Mouse (Mus musculus): ENCODE results near the gene Sspn. TPM values are rescaled to one million over a fixed set of nuclear protein-coding genes. Genes with fewer than 3 reads are reported as not detected.

The Sspn gene
- polyA plus RNA-seq, 1 experiment from 2014 or later: 3.1 TPM

DNA sequence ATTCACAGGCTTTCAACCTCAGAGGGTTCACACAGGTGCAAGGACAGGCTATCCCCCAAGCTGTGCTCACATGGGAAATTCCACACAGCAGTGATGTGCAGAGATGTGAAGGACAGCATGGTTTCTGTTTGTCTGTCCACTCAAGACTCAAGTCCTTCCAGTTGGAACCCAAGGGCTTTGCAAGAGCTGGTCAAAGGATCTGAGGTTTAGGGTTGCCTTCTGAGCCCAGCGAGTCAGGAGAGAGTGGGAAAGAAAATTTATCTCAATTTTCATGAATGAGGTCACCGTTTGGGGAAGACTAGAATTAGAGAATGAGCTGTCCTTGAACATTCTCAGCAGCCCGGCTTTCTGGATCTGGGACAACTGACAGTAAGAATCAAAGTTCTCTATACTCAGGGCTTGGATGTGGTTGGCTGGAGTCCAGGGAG is 72.7 kb downstream of the Sspn start:
- Histone ChIP-seq H3K9ac (ENCODE audit: low read length) (no peak overlapping the region), H3K27me3 (ENCODE audit: control insufficient read depth, insufficient read depth, low read length) (no peaks in the 10 kb centered on the region), H3K4me3 (ENCODE audit: low read depth, low read length) (no peak overlapping the region), H3K4me2 (no peak overlapping the region), H3K9me3 (ENCODE audit: control insufficient read depth, low read length) (no peaks in the 10 kb centered on the region), H3K4me1 (ENCODE audit: control insufficient read depth, insufficient read depth, low read length) (no peaks in the 10 kb centered on the region), H3K27ac (ENCODE audit: low read depth, low read length) (no peak overlapping the region), H3K36me3 (ENCODE audit: control insufficient read depth, insufficient read depth, low read length) (no peaks in the 10 kb centered on the region)
- ATAC-seq (ENCODE audit: low FRiP score) (no peak), DNase-seq (ENCODE audit: low spot score, missing footprints) (no peak)
- 85% methylated on average over 3 of the region's 3 CpGs for WGBS

DNA sequence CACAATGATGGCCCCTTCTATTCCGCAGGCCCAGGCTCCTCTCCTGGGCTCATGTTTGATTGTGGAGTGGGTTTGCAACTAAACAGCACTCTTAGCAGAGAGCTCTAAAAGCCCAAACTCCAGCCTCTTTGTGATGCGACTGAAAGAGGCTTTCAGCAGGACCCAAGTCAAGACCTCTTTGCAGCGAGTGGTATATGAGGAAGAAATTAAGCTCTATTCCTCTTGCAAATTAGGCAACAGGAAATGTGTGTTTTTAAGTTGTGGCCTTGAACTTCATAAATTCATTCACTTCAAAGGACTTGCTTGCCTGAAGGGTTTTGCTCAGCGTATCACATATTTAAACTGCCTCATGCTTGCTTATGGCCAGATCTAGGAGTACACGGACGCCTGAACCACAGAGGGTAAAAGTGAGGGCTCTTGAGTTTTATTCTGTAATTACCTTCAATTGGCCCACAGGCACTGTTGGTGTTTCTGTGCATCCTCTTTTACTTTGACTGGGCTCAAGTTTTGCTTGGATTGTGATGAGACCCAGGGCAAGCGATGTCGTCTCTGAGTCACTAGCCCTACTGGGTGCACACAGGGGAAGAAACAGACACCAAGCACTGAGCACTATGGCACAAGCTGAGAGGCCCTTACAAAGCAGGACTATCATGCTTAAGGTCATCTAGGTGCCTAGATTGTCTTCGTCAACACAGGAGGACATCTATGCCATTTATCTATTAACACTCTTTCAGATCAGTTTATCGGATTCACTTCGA is 73.9 kb downstream of the Sspn start:
- no peak overlapping the region for H3K4me2 ChIP-seq
- H3K27me3 ChIP-seq (ENCODE audit: control insufficient read depth, insufficient read depth, low read length): no peaks in the 10 kb centered on the region
- H3K4me1 ChIP-seq (ENCODE audit: control insufficient read depth, insufficient read depth, low read length): 0 out of 2 replicates have a peak, but pooled peaks cover 2% of the 10 kb centered on the region
- no peaks in the 10 kb centered on the region for H3K9me3 ChIP-seq (ENCODE audit: control insufficient read depth, low read length)
- DNase-seq (ENCODE audit: low spot score, missing footprints): no peak
- WGBS: 89% methylated on average over 11 of the region's 11 CpGs
- H3K27ac ChIP-seq (ENCODE audit: low read depth, low read length): no peak overlapping the region
- no peaks in the 10 kb centered on the region for H3K36me3 ChIP-seq (ENCODE audit: control insufficient read depth, insufficient read depth, low read length)
- no peak overlapping the region for H3K4me3 ChIP-seq (ENCODE audit: low read depth, low read length)
- no peak overlapping the region for H3K9ac ChIP-seq (ENCODE audit: low read length)
- ATAC-seq (ENCODE audit: low FRiP score): no peak

DNA sequence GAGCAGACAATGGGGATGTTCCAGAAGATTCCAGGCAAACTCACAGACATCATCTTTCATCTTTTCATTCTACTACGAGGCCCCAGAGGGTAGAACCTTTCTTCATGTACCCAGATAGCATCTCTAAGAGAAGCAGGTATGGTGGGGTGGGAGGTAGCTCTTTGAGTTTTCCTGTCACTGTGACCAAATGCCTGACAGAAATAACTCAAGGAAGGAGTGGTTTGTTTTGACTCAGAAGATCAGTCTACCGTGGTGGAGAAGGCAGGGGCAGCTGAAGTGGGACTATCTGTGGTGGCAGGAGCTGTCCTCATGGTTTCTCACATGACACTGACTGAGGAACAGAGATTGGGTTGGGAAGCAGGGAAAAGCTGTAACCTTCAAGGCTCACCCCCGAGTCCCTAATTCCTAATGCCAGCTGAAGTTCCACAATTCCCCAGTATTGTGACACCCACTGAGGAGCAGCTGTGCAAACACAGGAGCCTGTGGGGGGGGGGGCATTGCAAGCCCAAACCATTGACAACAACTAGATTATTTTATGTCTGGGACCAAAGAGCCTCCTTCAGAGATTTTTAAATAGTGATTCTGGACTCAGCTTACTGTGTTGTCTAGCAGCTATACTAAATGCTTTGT is 74.6 kb downstream of the Sspn start:
- H3K27ac ChIP-seq (ENCODE audit: low read depth, low read length): no peak overlapping the region
- H3K4me3 ChIP-seq (ENCODE audit: low read depth, low read length): no peak overlapping the region
- 60% methylated on average over 3 of the region's 3 CpGs for WGBS
- no peak overlapping the region for H3K9ac ChIP-seq (ENCODE audit: low read length)
- no peaks in the 10 kb centered on the region for H3K27me3 ChIP-seq (ENCODE audit: control insufficient read depth, insufficient read depth, low read length)
- no peak overlapping the region for H3K4me2 ChIP-seq
- no peaks in the 10 kb centered on the region for H3K36me3 ChIP-seq (ENCODE audit: control insufficient read depth, insufficient read depth, low read length)
- 0 out of 2 replicates have a peak, but pooled peaks cover 2% of the 10 kb centered on the region for H3K4me1 ChIP-seq (ENCODE audit: control insufficient read depth, insufficient read depth, low read length)
- peak; percentile 56; the same call in 1 of the 2 replicates for ATAC-seq (ENCODE audit: low FRiP score)
- no peaks in the 10 kb centered on the region for H3K9me3 ChIP-seq (ENCODE audit: control insufficient read depth, low read length)
- no peak for DNase-seq (ENCODE audit: low spot score, missing footprints)

DNA sequence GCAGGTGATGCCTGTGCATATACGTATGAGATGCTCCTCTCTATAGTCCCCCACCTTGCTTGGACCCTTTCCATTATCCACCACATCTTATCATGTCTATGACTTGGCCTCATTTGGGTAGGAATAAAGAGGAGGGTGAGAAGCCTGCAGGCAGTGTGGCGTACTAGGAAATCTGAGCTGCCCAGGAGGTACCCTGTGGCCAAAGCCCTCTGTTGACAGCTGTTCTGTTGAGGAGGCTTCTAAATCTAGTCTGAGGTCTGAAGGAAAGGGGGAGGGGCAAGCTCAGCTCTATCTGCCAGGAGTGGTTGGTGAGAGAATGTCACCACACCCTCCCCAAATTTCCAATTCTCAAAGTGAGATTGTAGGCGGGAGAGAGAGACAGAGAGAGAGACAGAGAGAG is 75.3 kb downstream of the Sspn start:
- Histone ChIP-seq H3K27ac (ENCODE audit: low read depth, low read length) (no peak overlapping the region), H3K4me2 (no peak overlapping the region), H3K9me3 (ENCODE audit: control insufficient read depth, low read length) (no peaks in the 10 kb centered on the region), H3K36me3 (ENCODE audit: control insufficient read depth, insufficient read depth, low read length) (no peaks in the 10 kb centered on the region), H3K4me1 (ENCODE audit: control insufficient read depth, insufficient read depth, low read length) (0 out of 2 replicates have a peak, but pooled peaks cover 2% of the 10 kb centered on the region), H3K4me3 (ENCODE audit: low read depth, low read length) (no peak overlapping the region), H3K27me3 (ENCODE audit: control insufficient read depth, insufficient read depth, low read length) (no peaks in the 10 kb centered on the region), H3K9ac (ENCODE audit: low read length) (no peak overlapping the region)
- WGBS: 68% methylated on average over 3 of the region's 3 CpGs
- DNase-seq (ENCODE audit: low spot score, missing footprints) (no peak), ATAC-seq (ENCODE audit: low FRiP score) (no peak)

DNA sequence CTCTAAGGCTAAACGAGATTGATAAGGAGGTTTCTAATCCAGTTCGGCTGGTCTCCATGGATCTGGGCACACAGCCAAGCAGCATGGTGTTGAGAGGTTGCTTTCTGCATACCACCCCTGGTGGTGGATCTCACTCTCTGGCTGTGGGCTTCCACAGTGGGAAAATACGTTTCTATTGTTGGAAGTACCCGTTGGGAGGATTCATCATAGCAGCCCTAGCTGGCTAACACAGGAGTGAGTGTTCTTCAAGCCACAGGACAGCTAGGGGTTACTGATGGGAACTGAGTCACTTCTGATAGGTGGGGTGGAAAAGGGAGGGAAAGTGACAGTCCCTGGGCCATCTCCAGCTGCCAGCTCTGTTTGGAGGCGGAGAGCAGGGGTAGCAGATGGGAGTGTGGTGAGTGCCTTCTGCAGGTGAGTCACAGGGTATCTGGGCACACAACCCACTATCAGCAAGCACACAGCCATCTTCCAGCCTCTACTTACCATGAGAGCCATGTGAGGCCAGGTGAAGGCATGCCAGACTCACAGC is 77.1 kb downstream of the Sspn start:
- H3K9me3 ChIP-seq (ENCODE audit: control insufficient read depth, low read length): no peaks in the 10 kb centered on the region
- H3K9ac ChIP-seq (ENCODE audit: low read length): no peak overlapping the region
- no peak overlapping the region for H3K4me3 ChIP-seq (ENCODE audit: low read depth, low read length)
- no peak for DNase-seq (ENCODE audit: low spot score, missing footprints)
- 64% methylated on average over 5 of the region's 5 CpGs for WGBS
- 0 out of 2 replicates have a peak, but pooled peaks cover 2% of the 10 kb centered on the region for H3K4me1 ChIP-seq (ENCODE audit: control insufficient read depth, insufficient read depth, low read length)
- no peak overlapping the region for H3K4me2 ChIP-seq
- H3K36me3 ChIP-seq (ENCODE audit: control insufficient read depth, insufficient read depth, low read length): no peaks in the 10 kb centered on the region
- no peaks in the 10 kb centered on the region for H3K27me3 ChIP-seq (ENCODE audit: control insufficient read depth, insufficient read depth, low read length)
- no peak overlapping the region for H3K27ac ChIP-seq (ENCODE audit: low read depth, low read length)
- 0 out of 2 replicates have a peak, but pooled peaks have one; percentile 25 for ATAC-seq (ENCODE audit: low FRiP score)

DNA sequence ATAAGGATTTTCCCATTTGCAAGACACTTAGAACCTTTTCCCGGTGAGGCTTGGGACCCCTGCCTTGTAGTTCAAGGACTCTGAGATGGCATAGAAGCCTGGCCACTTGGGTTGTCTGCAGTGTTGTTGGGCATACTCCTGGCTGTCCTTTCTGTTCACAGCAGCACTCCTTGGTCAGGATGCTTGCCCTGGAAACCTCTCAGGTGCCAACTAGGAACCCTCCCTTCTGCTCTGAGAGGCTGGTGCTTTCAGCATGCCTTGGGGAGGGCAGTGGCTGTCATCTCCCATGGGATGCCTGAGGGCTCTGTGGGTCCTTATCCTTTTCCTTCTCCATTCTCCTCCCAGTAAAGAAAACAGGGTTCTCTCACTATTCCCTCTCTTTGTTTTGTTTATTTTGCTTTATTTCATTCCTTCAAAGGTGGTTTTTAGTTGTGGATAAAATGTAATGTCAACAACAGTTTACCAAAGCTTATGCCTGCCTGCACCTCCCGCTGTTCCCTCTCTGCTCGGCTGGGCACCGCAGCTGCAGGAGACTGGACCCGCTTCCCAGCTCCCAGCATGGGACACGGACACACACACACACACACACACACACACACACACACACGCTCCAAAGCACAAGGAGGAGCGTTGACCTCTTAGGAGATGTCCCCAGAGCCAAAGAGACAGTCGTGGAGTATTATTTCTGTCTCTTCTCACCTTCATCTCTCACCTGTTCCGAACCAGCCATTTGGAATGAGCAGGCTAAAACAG is 77.9 kb downstream of the Sspn start:
- no peak for ATAC-seq (ENCODE audit: low FRiP score)
- no peak overlapping the region for H3K27ac ChIP-seq (ENCODE audit: low read depth, low read length)
- no peak for DNase-seq (ENCODE audit: low spot score, missing footprints)
- WGBS: 49% methylated on average over 10 of the region's 10 CpGs
- H3K4me1 ChIP-seq (ENCODE audit: control insufficient read depth, insufficient read depth, low read length): 0 out of 2 replicates have a peak, but pooled peaks cover 2% of the 10 kb centered on the region
- H3K9me3 ChIP-seq (ENCODE audit: control insufficient read depth, low read length): no peaks in the 10 kb centered on the region
- no peak overlapping the region for H3K9ac ChIP-seq (ENCODE audit: low read length)
- no peaks in the 10 kb centered on the region for H3K27me3 ChIP-seq (ENCODE audit: control insufficient read depth, insufficient read depth, low read length)
- H3K36me3 ChIP-seq (ENCODE audit: control insufficient read depth, insufficient read depth, low read length): no peaks in the 10 kb centered on the region
- no peak overlapping the region for H3K4me3 ChIP-seq (ENCODE audit: low read depth, low read length)
- no peak overlapping the region for H3K4me2 ChIP-seq

- 62% methylated on average over 12 of the region's 12 CpGs for WGBS
- DNase-seq (ENCODE audit: low spot score, missing footprints) (no peak), ATAC-seq (ENCODE audit: low FRiP score) (no peak)
- no peaks in the 10 kb centered on the region for H3K36me3 ChIP-seq (ENCODE audit: control insufficient read depth, insufficient read depth, low read length)
- H3K9me3 ChIP-seq (ENCODE audit: control insufficient read depth, low read length): no peaks in the 10 kb centered on the region
- H3K9ac ChIP-seq (ENCODE audit: low read length): no peak overlapping the region
- no peak overlapping the region for H3K4me2 ChIP-seq
- H3K4me3 ChIP-seq (ENCODE audit: low read depth, low read length): no peak overlapping the region
- 0 out of 2 replicates have a peak, but pooled peaks cover 2% of the 10 kb centered on the region for H3K4me1 ChIP-seq (ENCODE audit: control insufficient read depth, insufficient read depth, low read length)
- H3K27me3 ChIP-seq (ENCODE audit: control insufficient read depth, insufficient read depth, low read length): no peaks in the 10 kb centered on the region
- H3K27ac ChIP-seq (ENCODE audit: low read depth, low read length): no peak overlapping the region
Measured at GRCm38 (mm10) chr6:146010093-146010764, 78.8 kb downstream of the Sspn start.

DNA sequence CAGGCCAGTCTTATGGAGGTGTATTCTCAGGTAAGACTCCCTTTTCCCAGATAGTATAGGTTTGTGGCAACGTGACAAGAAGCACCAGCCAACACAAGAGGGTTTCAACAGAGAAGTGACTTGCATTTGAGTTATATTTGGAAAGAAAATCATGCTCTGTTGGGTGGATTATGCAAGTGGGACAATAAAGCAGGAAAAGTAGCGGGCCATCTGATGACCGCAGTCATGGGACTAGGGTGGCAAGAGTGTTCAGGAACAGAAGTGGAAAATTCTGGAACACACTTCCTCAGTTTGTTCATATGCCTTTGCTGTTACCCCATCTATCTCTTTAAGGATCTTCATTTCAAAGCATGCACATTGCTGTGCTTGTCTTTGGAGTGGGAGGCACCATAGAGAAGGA is 82.9 kb downstream of the Sspn start:
- WGBS: 95% methylated on average over 3 of the region's 3 CpGs
- H3K27me3 ChIP-seq (ENCODE audit: control insufficient read depth, insufficient read depth, low read length): no peaks in the 10 kb centered on the region
- no peak for DNase-seq (ENCODE audit: low spot score, missing footprints)
- no peak for ATAC-seq (ENCODE audit: low FRiP score)
- H3K9ac ChIP-seq (ENCODE audit: low read length): no peak overlapping the region
- no peak overlapping the region for H3K4me3 ChIP-seq (ENCODE audit: low read depth, low read length)
- H3K27ac ChIP-seq (ENCODE audit: low read depth, low read length): no peak overlapping the region
- 0 out of 2 replicates have a peak, but pooled peaks cover 2% of the 10 kb centered on the region for H3K4me1 ChIP-seq (ENCODE audit: control insufficient read depth, insufficient read depth, low read length)
- no peaks in the 10 kb centered on the region for H3K9me3 ChIP-seq (ENCODE audit: control insufficient read depth, low read length)
- H3K4me2 ChIP-seq: no peak overlapping the region
- no peaks in the 10 kb centered on the region for H3K36me3 ChIP-seq (ENCODE audit: control insufficient read depth, insufficient read depth, low read length)
